Comparison of ENCODE assay signal across 18 mouse cellular contexts in genomic region chr6:15745313-15745712, GRCm38 (mm10). TPM values are rescaled to one million over a fixed set of nuclear protein-coding genes. Genes with fewer than 3 reads are reported as not detected.
DNase-seq lines count a peak whose midpoint lies in the region; ATAC-seq and TF ChIP-seq lines count a peak whose summit lies in the region.
"Had no signal": no experiment of that assay in that cellular context is flagged by ENCODE, and none has a peak within 500 bp of the region (broad histone marks: within the 10 kb centered on the region; RNA-seq: fewer than 3 reads in every experiment).

No protein-coding gene starts in this region.

- WGBS in bone marrow, adult 2 months: 74% methylated on average over 6 of the region's 6 CpGs
- WGBS in forebrain, postnatal 0 days: 12% methylated on average over 6 of the region's 6 CpGs

- no peak for TF ChIP-seq CTCF in bone marrow, adult 2 months (IDR thresholded peaks at IDR 0.05; ENCODE audit: control insufficient read depth, insufficient read depth, low read length)
- TF ChIP-seq CTCF in forebrain, postnatal 0 days (IDR thresholded peaks at IDR 0.05; ENCODE audit: low read depth): no peak

- peak; percentile 64 for ATAC-seq in forebrain, postnatal 0 days

- no peak overlapping the region for H3K4me3 ChIP-seq in bone marrow, adult 2 months (replicated peaks; ENCODE audit: control insufficient read depth, low read depth, low read length)
- no peak overlapping the region for H3K4me3 ChIP-seq in brown adipose tissue, adult 24 weeks (ENCODE audit: insufficient read depth, low read depth, low read length)
- no peak overlapping the region for H3K4me3 ChIP-seq in forebrain, postnatal 0 days (ENCODE audit: low read depth, low read length)
- H3K4me3 ChIP-seq: embryonic facial prominence, embryonic 15.5 days; limb, embryonic 13.5 days; liver, embryonic 15.5 days; neural tube, embryonic 12.5 days had no signal

- H3K4me1 ChIP-seq in bone marrow, adult 2 months (ENCODE audit: control insufficient read depth, insufficient read depth, low read length): peaks cover 1% of the 10 kb centered on the region; the same call in 1 of the 2 replicates
- H3K4me1 ChIP-seq in brown adipose tissue, adult 24 weeks (ENCODE audit: control insufficient read depth, insufficient read depth, insufficient read length, low read length): peaks cover 16% of the 10 kb centered on the region
- no peaks in the 10 kb centered on the region for H3K4me1 ChIP-seq in forebrain, postnatal 0 days (ENCODE audit: insufficient read depth)
- H3K4me1 ChIP-seq: liver, embryonic 15.5 days; neural tube, embryonic 12.5 days had no signal

- TF ChIP-seq POLR2A in bone marrow, adult 2 months (IDR thresholded peaks at IDR 0.05; ENCODE audit: borderline replicate concordance, control insufficient read depth, low read depth, low read length): no peak

- intact Hi-C loops in left cerebral cortex, postnatal 4 days (cut with DNase I): no loop called here

- H3K9ac ChIP-seq in forebrain, postnatal 0 days: no peak overlapping the region
- H3K9ac ChIP-seq: embryonic facial prominence, embryonic 15.5 days; limb, embryonic 13.5 days; liver, embryonic 15.5 days; neural tube, embryonic 12.5 days had no signal

- DNase-seq in lung, adult 18-20 months: peak; percentile 40 to 43
- no peak for DNase-seq in lung, postnatal 14 days
- peak; percentile 29 for DNase-seq in forebrain, postnatal 0 days
- DNase-seq in left cerebral cortex, postnatal 4 days: no peak
- DNase-seq in ovary, postnatal 36 days (ENCODE audit: low spot score): no peak
- DNase-seq: cerebellum, postnatal 10 days; embryo, embryonic 11 days; gastrocnemius, postnatal 14 days; heart, postnatal 14 days; layer of hippocampus, adult 9-11 months; lung, postnatal 4 days; thymus, adult 2 months had no signal

- no peaks in the 10 kb centered on the region for H3K36me3 ChIP-seq in forebrain, postnatal 0 days (ENCODE audit: insufficient read depth)
- H3K36me3 ChIP-seq: embryonic facial prominence, embryonic 15.5 days; liver, embryonic 15.5 days; neural tube, embryonic 12.5 days had no signal

- no peaks in the 10 kb centered on the region for H3K27me3 ChIP-seq in forebrain, postnatal 0 days (ENCODE audit: insufficient read depth, low read length)
- H3K27me3 ChIP-seq: embryonic facial prominence, embryonic 15.5 days; limb, embryonic 13.5 days; liver, embryonic 15.5 days; neural tube, embryonic 12.5 days had no signal

- 0 out of 2 replicates have a peak overlapping the region, but pooled peaks have one; percentile 2 for H3K4me2 ChIP-seq in forebrain, postnatal 0 days (ENCODE audit: low read depth)
- H3K4me2 ChIP-seq: embryonic facial prominence, embryonic 15.5 days; limb, embryonic 13.5 days; liver, embryonic 15.5 days; neural tube, embryonic 12.5 days had no signal

- H3K27ac ChIP-seq in bone marrow, adult 2 months (ENCODE audit: control insufficient read depth, insufficient read depth, low read depth, low read length, poor library complexity): peak overlapping the region; percentile 30; the same call in 1 of the 2 replicates
- peak overlapping the region; percentile 70 for H3K27ac ChIP-seq in brown adipose tissue, adult 24 weeks (replicated peaks; ENCODE audit: low read depth, low read length)
- no peak overlapping the region for H3K27ac ChIP-seq in forebrain, postnatal 0 days (ENCODE audit: low read depth, low read length)
- H3K27ac ChIP-seq: embryonic facial prominence, embryonic 15.5 days; limb, embryonic 13.5 days; liver, embryonic 15.5 days; neural tube, embryonic 12.5 days had no signal

- H3K9me3 ChIP-seq in forebrain, postnatal 0 days (ENCODE audit: low read length): no peaks in the 10 kb centered on the region
- H3K9me3 ChIP-seq: embryonic facial prominence, embryonic 15.5 days; limb, embryonic 13.5 days; liver, embryonic 15.5 days; neural tube, embryonic 12.5 days had no signal

RNA-seq across cellular contexts. Expression of gene Mdfic, which starts 24.9 kb away (rescaled TPM):
- polyA plus RNA-seq in bone marrow, adult 2 months (2011; ENCODE audit: insufficient read depth, insufficient read length, low replicate concordance, missing spikeins): 2.5 and 5.8 TPM in 2 replicates
- 29.4 and 29.9 TPM in 2 replicates for polyA plus RNA-seq in brown adipose tissue, adult 24 weeks (2012; ENCODE audit: insufficient read depth, insufficient read length, missing spikeins)
- 3.5 and 4.8 TPM in 2 replicates for total RNA-seq in forebrain, postnatal 0 days (2014; rRNA removed)
- polyA plus RNA-seq in forebrain, postnatal 0 days (2015; fragmentation: Nextera tagmentation; extraction: Ambion mirVana): 0.65 and 0.82 TPM in 2 replicates
- 1 to 10 TPM; 4.8 to 4.9 TPM for total RNA-seq in left cerebral cortex, postnatal 4 days (2021)

Comparison
In these comparisons a context has a peak if more than half of its experiments do, and no peak if none do; other contexts are left out.
1. DNase-seq: peak in lung, adult 18-20 months (2 of 2) and forebrain, postnatal 0 days (single experiment); none in lung, postnatal 14 days (single experiment), left cerebral cortex, postnatal 4 days (single experiment) and ovary, postnatal 36 days (single experiment).